Mouse (Mus musculus) neural tube, embryonic 15.5 days (tissue): ENCODE results near the gene Col20a1. TPM values are rescaled to one million over a fixed set of nuclear protein-coding genes. Genes with fewer than 3 reads are reported as not detected.

Experiments
- ATAC-seq: fragments of 200-750 bp; cut with Nextera tagmentation; 2 replicates; pipeline ENCODE4 v1.8.0; 2017; ENCODE audit warnings: mild to moderate bottlenecking, moderate TSS enrichment, moderate library complexity; ENCODE audit not compliant: low FRiP score
- H3K27ac ChIP-seq: fragments of 300-500 bp; sonication (generic); replicated peaks from 2 replicates; pipeline ENCODE4 v1.5.1; 2015; ENCODE audit warnings: mild to moderate bottlenecking, inconsistent platforms
- H3K27me3 ChIP-seq: fragments of 300-500 bp; sonication (generic); replicated peaks from 2 replicates; pipeline ENCODE4 v1.6.1; 2015; ENCODE audit warnings: inconsistent platforms
- H3K36me3 ChIP-seq: fragments of 300-500 bp; sonication (generic); 2 replicates; pipeline ENCODE4 v1.6.1; 2015; ENCODE audit warnings: inconsistent platforms
- H3K4me1 ChIP-seq: fragments of 300-500 bp; sonication (generic); 2 replicates; pipeline ENCODE4 v1.6.1; 2015; ENCODE audit warnings: inconsistent platforms
- H3K4me2 ChIP-seq: fragments of 300-500 bp; sonication (generic); 2 replicates; pipeline ENCODE4 v1.6.1; 2015; ENCODE audit warnings: inconsistent platforms, mild to moderate bottlenecking, moderate library complexity
- H3K4me3 ChIP-seq: fragments of 300-500 bp; sonication (generic); replicated peaks from 2 replicates; pipeline ENCODE4 v1.5.1; 2015; ENCODE audit warnings: mild to moderate bottlenecking, inconsistent platforms
- H3K9ac ChIP-seq: fragments of 300-500 bp; sonication (generic); replicated peaks from 2 replicates; pipeline ENCODE4 v1.6.1; 2015; ENCODE audit warnings: mild to moderate bottlenecking, inconsistent platforms
- H3K9me3 ChIP-seq: fragments of 300-500 bp; sonication (generic); replicated peaks from 2 replicates; pipeline ENCODE4 v1.6.1; 2016; ENCODE audit warnings: inconsistent platforms
- WGBS: fragments of 180-500 bp; shearing (Covaris S2); methylation state at CpG from one replicate; pipeline ENCODE4 v1.1.7; 2015; ENCODE audit warnings: mixed read lengths; 5-methylcytosine and 5-hydroxymethylcytosine counted together
- polyA plus RNA-seq: library from polyadenylated mRNA; unstranded; fragments of >200 nt; fragmentation: Nextera tagmentation; extraction: Ambion mirVana; gene quantifications from 2 replicates; pipeline ENCODE4 v1.2.1, GENCODE M21; 2015

Col20a1 gene
- polyA plus RNA-seq, 1 experiment from 2014 or later, result 0.67 TPM

- Histone ChIP-seq H3K4me2 (no peak overlapping the region), H3K9me3 (no peaks in the 10 kb centered on the region), H3K4me1 (peaks cover 48% of the 10 kb centered on the region), H3K27me3 (peaks cover 5% of the 10 kb centered on the region), H3K36me3 (no peaks in the 10 kb centered on the region), H3K4me3 (no peak overlapping the region), H3K27ac (0 out of 2 replicates have a peak overlapping the region, but pooled peaks have one; percentile 54), H3K9ac (no peak overlapping the region)
- no peak for ATAC-seq
These were observed 56.0 kb downstream of the Col20a1 start for GRCm38 (mm10) chr2:181042376-181042775.

GRCm38 (mm10) chr2:181043437-181043836 lies 57.1 kb downstream of the Col20a1 start, which contains the start of gene Chrna4:
TSS of gene Chrna4 (minus strand) at chr2:181043546.
- Histone ChIP-seq H3K4me3 (no peak within 1 kb of the TSS), H3K27ac (peak within 1 kb of the TSS; percentile 54; the same call in 1 of the 2 replicates), H3K4me1 (peaks cover 40% of the 10 kb centered on the region), H3K27me3 (peaks cover 5% of the 10 kb centered on the region), H3K4me2 (no peak within 1 kb of the TSS), H3K9ac (0 out of 2 replicates have a peak within 1 kb of the TSS, but pooled peaks have one; percentile 10), H3K9me3 (no peaks in the 10 kb centered on the region), H3K36me3 (no peaks in the 10 kb centered on the region)
- WGBS, result 24% methylated on average over 3 of the region's 3 CpGs
- no peak for ATAC-seq

GRCm38 (mm10) chr2:181044001-181044400 lies 57.7 kb downstream of the Col20a1 start:
- Histone ChIP-seq H3K4me3 (no peak overlapping the region), H3K27ac (peak overlapping the region; percentile 13; the same call in 1 of the 2 replicates), H3K9me3 (no peaks in the 10 kb centered on the region), H3K27me3 (peaks cover 5% of the 10 kb centered on the region), H3K36me3 (no peaks in the 10 kb centered on the region), H3K9ac (0 out of 2 replicates have a peak overlapping the region, but pooled peaks have one; percentile 10), H3K4me1 (peaks cover 40% of the 10 kb centered on the region), H3K4me2 (no peak overlapping the region)
- no peak for ATAC-seq
- 8% methylated on average over 3 of the region's 3 CpGs for WGBS

GRCm38 (mm10) chr2:181048252-181048945 lies 62.1 kb downstream of the Col20a1 start:
- peak; percentile 26; the same call in 1 of the 2 replicates for ATAC-seq
- 19% methylated on average over 7 of the region's 7 CpGs for WGBS
- Histone ChIP-seq H3K9me3 (no peaks in the 10 kb centered on the region), H3K9ac (no peak overlapping the region), H3K36me3 (no peaks in the 10 kb centered on the region), H3K4me3 (no peak overlapping the region), H3K27ac (no peak overlapping the region), H3K4me1 (peaks cover 12% of the 10 kb centered on the region), H3K4me2 (no peak overlapping the region), H3K27me3 (no peaks in the 10 kb centered on the region)

GRCm38 (mm10) chr2:181048986-181049385 lies 62.7 kb downstream of the Col20a1 start:
- ATAC-seq, result no peak
- Histone ChIP-seq H3K27me3 (no peaks in the 10 kb centered on the region), H3K4me3 (no peak overlapping the region), H3K36me3 (no peaks in the 10 kb centered on the region), H3K9me3 (no peaks in the 10 kb centered on the region), H3K4me1 (peaks cover 7% of the 10 kb centered on the region), H3K27ac (no peak overlapping the region), H3K9ac (no peak overlapping the region), H3K4me2 (no peak overlapping the region)
- 82% methylated on average over 9 of the region's 9 CpGs for WGBS

GRCm38 (mm10) chr2:181052171-181052570 lies 65.8 kb downstream of the Col20a1 start:
- H3K9me3 ChIP-seq, result no peaks in the 10 kb centered on the region
- H3K9ac ChIP-seq, result no peak overlapping the region
- 94% methylated on average over 1 of the region's 1 CpGs for WGBS
- no peak overlapping the region for H3K4me3 ChIP-seq
- H3K36me3 ChIP-seq, result no peaks in the 10 kb centered on the region
- no peaks in the 10 kb centered on the region for H3K27me3 ChIP-seq
- ATAC-seq, result no peak
- no peak overlapping the region for H3K27ac ChIP-seq
- H3K4me2 ChIP-seq, result no peak overlapping the region
- peaks cover 6% of the 10 kb centered on the region for H3K4me1 ChIP-seq

GRCm38 (mm10) chr2:181057341-181057740 lies 71.0 kb downstream of the Col20a1 start:
- ATAC-seq, result no peak
- Histone ChIP-seq H3K9ac (no peak overlapping the region), H3K27ac (no peak overlapping the region), H3K4me2 (no peak overlapping the region), H3K36me3 (no peaks in the 10 kb centered on the region), H3K27me3 (no peaks in the 10 kb centered on the region), H3K9me3 (no peaks in the 10 kb centered on the region), H3K4me3 (no peak overlapping the region), H3K4me1 (peaks cover 16% of the 10 kb centered on the region)
- 30% methylated on average over 8 of the region's 8 CpGs for WGBS

- no peak overlapping the region for H3K4me2 ChIP-seq
- H3K4me1 ChIP-seq, result peaks cover 16% of the 10 kb centered on the region
- H3K36me3 ChIP-seq, result no peaks in the 10 kb centered on the region
- no peaks in the 10 kb centered on the region for H3K27me3 ChIP-seq
- no peak overlapping the region for H3K4me3 ChIP-seq
- H3K9ac ChIP-seq, result no peak overlapping the region
- no peak for ATAC-seq
- no peak overlapping the region for H3K27ac ChIP-seq
- 7% methylated on average over 3 of the region's 3 CpGs for WGBS
- no peaks in the 10 kb centered on the region for H3K9me3 ChIP-seq
These were observed 71.9 kb downstream of the Col20a1 start for GRCm38 (mm10) chr2:181058193-181058592.

GRCm38 (mm10) chr2:181060127-181060526 lies 73.8 kb downstream of the Col20a1 start:
- Histone ChIP-seq H3K9ac (no peak overlapping the region), H3K36me3 (no peaks in the 10 kb centered on the region), H3K27me3 (no peaks in the 10 kb centered on the region), H3K4me1 (peaks cover 16% of the 10 kb centered on the region), H3K4me2 (no peak overlapping the region), H3K9me3 (no peaks in the 10 kb centered on the region), H3K4me3 (no peak overlapping the region), H3K27ac (no peak overlapping the region)
- WGBS, result 20% methylated on average over 5 of the region's 5 CpGs
- ATAC-seq, result peak; percentile 82

- H3K27me3 ChIP-seq, result no peaks in the 10 kb centered on the region
- H3K4me1 ChIP-seq, result no peaks in the 10 kb centered on the region; the same call in 1 of the 2 replicates
- ATAC-seq, result no peak
- no peak overlapping the region for H3K9ac ChIP-seq
- WGBS, result 62% methylated on average over 4 of the region's 4 CpGs
- H3K4me3 ChIP-seq, result no peak overlapping the region
- H3K36me3 ChIP-seq, result no peaks in the 10 kb centered on the region
- no peak overlapping the region for H3K4me2 ChIP-seq
- H3K9me3 ChIP-seq, result no peaks in the 10 kb centered on the region
- no peak overlapping the region for H3K27ac ChIP-seq
These were observed 79.5 kb downstream of the Col20a1 start for GRCm38 (mm10) chr2:181065827-181066226.
